Mouse (Mus musculus) midbrain, embryonic 13.5 days (tissue): ENCODE results near the gene Zfand2b. TPM values are rescaled to one million over a fixed set of nuclear protein-coding genes. Genes with fewer than 3 reads are reported as not detected.

ENCODE experiments used
- ATAC-seq: fragments of 200-750 bp; cut with Nextera tagmentation; 2 replicates; pipeline ENCODE4 v1.8.0; 2017; ENCODE audit warnings: mild to moderate bottlenecking, moderate TSS enrichment, moderate library complexity
- H3K27ac ChIP-seq: fragments of 300-500 bp; sonication (generic); 2 replicates; pipeline ENCODE4 v1.5.1; 2015; ENCODE audit warnings: inconsistent platforms, mild to moderate bottlenecking, moderate library complexity
- H3K27me3 ChIP-seq: fragments of 300-500 bp; sonication (generic); 2 replicates; pipeline ENCODE4 v1.6.1; 2015; ENCODE audit warnings: mild to moderate bottlenecking, inconsistent platforms
- H3K36me3 ChIP-seq: fragments of 300-500 bp; sonication (generic); 2 replicates; pipeline ENCODE4 v1.6.1; 2015; ENCODE audit warnings: mild to moderate bottlenecking, inconsistent platforms
- H3K4me1 ChIP-seq: fragments of 300-500 bp; sonication (generic); replicated peaks from 2 replicates; pipeline ENCODE4 v1.6.1; 2015; ENCODE audit warnings: inconsistent platforms
- H3K4me2 ChIP-seq: fragments of 300-500 bp; sonication (generic); replicated peaks from 2 replicates; pipeline ENCODE4 v1.6.1; 2015; ENCODE audit warnings: moderate library complexity, mild to moderate bottlenecking, inconsistent platforms
- H3K4me3 ChIP-seq: fragments of 300-500 bp; sonication (generic); replicated peaks from 2 replicates; pipeline ENCODE4 v1.5.1; 2015; ENCODE audit warnings: mild to moderate bottlenecking, inconsistent platforms
- H3K9ac ChIP-seq: fragments of 300-500 bp; sonication (generic); replicated peaks from 2 replicates; pipeline ENCODE4 v1.6.1; 2015; ENCODE audit warnings: mild to moderate bottlenecking, inconsistent platforms
- H3K9me3 ChIP-seq: fragments of 300-500 bp; sonication (generic); 2 replicates; pipeline ENCODE4 v1.6.1; 2016; ENCODE audit warnings: mild to moderate bottlenecking, inconsistent platforms
- WGBS: fragments of 180-500 bp; shearing (Covaris S2); methylation state at CpG from one replicate; pipeline ENCODE4 v1.1.7; 2015; 5-methylcytosine and 5-hydroxymethylcytosine counted together
- polyA plus RNA-seq: library from polyadenylated mRNA; unstranded; fragments of >200 nt; fragmentation: Nextera tagmentation; extraction: Ambion mirVana; gene quantifications from 2 replicates; pipeline ENCODE4 v1.2.1, GENCODE M21; 2015

The Zfand2b gene
- 37.8 and 39.2 TPM in 2 replicates for polyA plus RNA-seq

DNA sequence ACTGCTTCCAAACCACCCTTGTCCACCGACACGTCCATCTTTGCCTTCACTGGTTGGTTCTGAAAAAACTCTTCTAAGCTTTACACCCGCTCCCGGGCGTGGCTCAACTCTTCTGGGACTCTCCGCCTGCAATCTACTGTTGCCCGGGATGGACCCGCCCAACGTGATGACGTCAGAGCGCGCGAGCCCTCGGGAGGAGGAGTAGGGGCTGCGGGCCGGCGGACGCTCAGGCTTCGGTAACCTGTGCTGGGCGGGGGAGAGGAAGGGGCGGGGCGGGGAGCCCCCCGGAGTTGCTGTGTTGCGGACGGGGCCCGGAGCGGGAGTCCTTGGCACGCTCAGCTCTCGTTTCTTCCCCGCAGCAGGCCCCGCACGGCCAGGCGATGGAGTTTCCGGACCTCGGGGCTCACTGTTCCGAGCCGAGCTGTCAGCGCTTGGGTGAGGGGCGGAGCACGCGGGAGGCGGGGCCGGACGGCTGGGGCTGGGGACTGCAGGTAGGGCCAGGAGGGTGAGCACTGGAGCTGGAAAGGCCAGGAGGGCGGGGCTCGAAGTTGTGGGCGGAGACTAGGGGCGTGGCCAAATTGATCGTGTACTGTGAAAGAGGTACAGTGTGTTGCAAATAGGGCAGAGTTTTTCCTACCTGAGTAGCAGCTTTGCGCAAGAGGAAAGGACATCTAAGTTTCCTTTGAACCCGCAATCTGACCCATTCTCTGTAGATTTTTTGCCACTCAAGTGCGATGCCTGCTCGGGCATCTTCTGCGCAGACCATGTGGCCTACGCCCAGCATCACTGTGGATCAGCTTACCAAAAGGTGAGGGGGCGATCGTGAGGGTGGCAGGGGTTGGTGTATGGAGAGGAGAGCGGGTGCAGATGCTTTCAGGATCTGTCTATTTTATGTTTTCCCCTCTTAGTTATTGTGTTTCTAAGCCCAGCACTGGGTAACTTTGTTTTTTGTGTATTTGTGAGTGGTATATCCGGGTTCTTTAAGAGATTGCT, at the start of gene Zfand2b:
Zfand2b (plus strand) TSS at position 175 of the 993 bp plus-strand sequence.
- Histone ChIP-seq H3K36me3 (peaks cover 37% of the 10 kb centered on the region), H3K4me1 (peaks cover 14% of the 10 kb centered on the region), H3K27me3 (no peaks in the 10 kb centered on the region), H3K9me3 (no peaks in the 10 kb centered on the region), H3K9ac (peak within 1 kb of the TSS; percentile 70), H3K27ac (peak within 1 kb of the TSS; percentile 86), H3K4me3 (peak within 1 kb of the TSS; percentile 74), H3K4me2 (peak within 1 kb of the TSS; percentile 65)
- ATAC-seq: peak; percentile 98
- 2% methylated on average over 52 of the region's 59 CpGs for WGBS

DNA sequence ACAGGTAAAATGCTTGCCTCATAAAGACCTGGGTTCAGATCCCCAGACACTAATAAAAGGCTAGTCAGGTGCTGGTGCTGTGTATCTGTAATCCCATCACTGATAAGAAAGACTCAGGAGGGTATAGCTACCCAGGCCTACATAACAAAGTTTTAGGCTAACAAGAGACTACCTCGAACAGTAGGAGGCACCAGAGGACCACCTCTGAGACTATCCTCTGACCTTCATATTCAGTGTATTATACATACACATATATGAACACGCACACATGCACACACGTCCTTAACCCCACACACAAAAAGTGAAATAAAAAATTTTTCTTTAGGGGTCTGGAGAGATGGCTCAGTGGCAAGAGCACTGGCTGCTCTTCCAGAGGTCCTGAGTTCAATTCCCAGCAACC, 46.2 kb upstream of the Zfand2b start:
- H3K4me3 ChIP-seq: no peak overlapping the region
- H3K27me3 ChIP-seq: no peaks in the 10 kb centered on the region
- no peak for ATAC-seq
- H3K9me3 ChIP-seq: no peaks in the 10 kb centered on the region
- no peak overlapping the region for H3K27ac ChIP-seq
- 90% methylated on average over 3 of the region's 3 CpGs for WGBS
- H3K4me2 ChIP-seq: no peak overlapping the region
- no peak overlapping the region for H3K9ac ChIP-seq
- no peaks in the 10 kb centered on the region for H3K36me3 ChIP-seq
- peaks cover 8% of the 10 kb centered on the region for H3K4me1 ChIP-seq

DNA sequence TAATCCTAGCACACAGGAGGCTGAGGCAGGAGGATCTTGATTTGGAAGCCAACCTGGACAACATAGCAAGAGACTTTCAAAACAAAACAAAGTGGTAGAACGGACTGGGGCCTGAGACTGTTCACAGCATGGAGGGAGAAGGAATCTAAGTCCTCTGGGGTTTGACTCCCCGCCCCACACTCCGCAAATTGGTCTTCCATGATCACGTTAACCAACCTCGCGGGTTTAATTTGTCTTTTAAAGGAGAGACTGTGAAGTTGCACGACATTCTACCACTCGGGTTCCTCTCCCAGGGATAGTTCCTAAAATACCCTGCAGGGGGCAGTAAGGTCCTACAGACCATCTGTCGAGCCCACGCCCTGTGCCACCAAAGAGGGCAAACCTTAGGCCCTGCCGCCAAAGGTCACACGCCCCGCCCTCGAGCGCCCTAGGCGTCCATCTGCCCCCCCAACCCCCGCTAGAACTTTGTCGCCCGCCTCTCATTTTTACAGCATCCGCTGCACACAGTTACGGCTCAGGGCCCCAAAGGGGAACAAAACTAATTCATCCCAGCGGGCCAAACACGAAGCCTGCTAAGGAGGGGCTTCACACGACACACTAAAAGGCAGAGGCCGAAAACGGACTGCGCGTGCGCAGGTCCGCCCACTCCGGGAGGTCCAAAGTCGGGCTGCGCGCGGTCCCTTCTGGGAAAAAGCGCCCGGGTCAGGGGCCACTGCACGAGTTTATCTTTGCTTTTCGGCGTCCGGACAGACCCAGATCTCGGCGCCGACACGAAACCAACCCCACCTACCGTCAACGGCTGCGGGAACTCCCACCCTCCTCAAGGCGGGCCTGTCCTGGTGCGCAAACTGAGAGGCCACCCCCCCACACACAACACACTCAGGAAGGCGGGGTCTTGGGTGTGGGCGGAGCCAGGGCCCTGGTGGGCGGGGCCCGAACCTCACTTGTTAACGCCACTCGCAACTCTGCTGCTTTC, 43.8 kb upstream of the Zfand2b start, which contains the start of gene Nhej1:
Nhej1 (minus strand) TSS at position 855 of the 976 bp plus-strand sequence.
- WGBS: 2% methylated on average over 56 of the region's 56 CpGs
- H3K9me3 ChIP-seq: no peaks in the 10 kb centered on the region
- peak; percentile 95 for ATAC-seq
- peak within 1 kb of the TSS; percentile 55 for H3K4me3 ChIP-seq
- H3K4me2 ChIP-seq: peak within 1 kb of the TSS; percentile 59
- H3K27me3 ChIP-seq: no peaks in the 10 kb centered on the region
- peaks cover 8% of the 10 kb centered on the region for H3K4me1 ChIP-seq
- H3K9ac ChIP-seq: peak within 1 kb of the TSS; percentile 62
- H3K27ac ChIP-seq: peak within 1 kb of the TSS; percentile 90
- no peaks in the 10 kb centered on the region for H3K36me3 ChIP-seq

DNA sequence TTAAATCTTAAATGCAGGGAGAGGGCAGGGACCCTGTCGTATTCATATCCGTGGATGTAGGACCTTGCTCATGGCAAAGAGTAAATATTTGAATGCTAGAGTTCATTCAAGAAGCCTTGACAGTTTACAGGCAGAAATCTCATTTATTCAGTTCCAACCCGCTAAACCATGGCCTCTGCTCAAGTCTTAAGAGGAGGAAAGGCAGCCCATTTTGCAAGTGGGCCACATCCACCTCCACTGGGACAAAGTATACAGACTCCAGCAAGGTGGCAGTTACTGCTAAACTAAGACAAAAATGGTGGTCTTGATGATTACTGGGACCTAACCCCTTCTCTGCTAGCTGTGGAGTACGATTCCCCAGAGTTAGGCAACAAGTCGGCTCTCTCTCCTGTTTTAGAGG, 43.0 kb upstream of the Zfand2b start:
- peak overlapping the region; percentile 59 for H3K4me2 ChIP-seq
- no peaks in the 10 kb centered on the region for H3K36me3 ChIP-seq
- 35% methylated on average over 5 of the region's 5 CpGs for WGBS
- peak overlapping the region; percentile 55 for H3K4me3 ChIP-seq
- H3K4me1 ChIP-seq: peaks cover 8% of the 10 kb centered on the region
- no peaks in the 10 kb centered on the region for H3K27me3 ChIP-seq
- H3K9me3 ChIP-seq: no peaks in the 10 kb centered on the region
- no peak overlapping the region for H3K9ac ChIP-seq
- no peak for ATAC-seq
- no peak overlapping the region for H3K27ac ChIP-seq

DNA sequence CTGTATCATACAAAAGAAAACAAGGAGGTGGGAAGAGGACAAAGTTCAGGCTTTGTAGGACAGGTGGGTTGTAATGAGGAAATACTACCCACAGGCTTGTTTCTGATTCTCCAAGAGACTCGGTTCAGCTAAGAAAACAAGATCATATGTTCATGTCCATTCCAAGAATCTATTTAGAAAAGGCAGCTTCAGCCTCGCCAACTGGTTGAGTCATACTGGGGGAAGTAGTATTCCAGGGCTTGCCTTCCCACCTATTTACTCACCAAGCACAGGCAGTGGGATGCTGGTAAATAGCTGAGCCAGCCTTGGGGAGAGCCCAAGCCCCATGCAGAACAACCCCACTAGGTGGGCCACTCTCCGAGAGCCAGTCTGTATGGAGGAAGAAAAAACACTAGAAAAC, 39.8 kb upstream of the Zfand2b start:
- Histone ChIP-seq H3K9me3 (no peaks in the 10 kb centered on the region), H3K27me3 (no peaks in the 10 kb centered on the region), H3K36me3 (no peaks in the 10 kb centered on the region), H3K4me2 (no peak overlapping the region), H3K4me1 (peaks cover 8% of the 10 kb centered on the region), H3K4me3 (no peak overlapping the region), H3K27ac (no peak overlapping the region), H3K9ac (no peak overlapping the region)
- WGBS: 86% methylated on average over 3 of the region's 3 CpGs
- ATAC-seq: no peak

DNA sequence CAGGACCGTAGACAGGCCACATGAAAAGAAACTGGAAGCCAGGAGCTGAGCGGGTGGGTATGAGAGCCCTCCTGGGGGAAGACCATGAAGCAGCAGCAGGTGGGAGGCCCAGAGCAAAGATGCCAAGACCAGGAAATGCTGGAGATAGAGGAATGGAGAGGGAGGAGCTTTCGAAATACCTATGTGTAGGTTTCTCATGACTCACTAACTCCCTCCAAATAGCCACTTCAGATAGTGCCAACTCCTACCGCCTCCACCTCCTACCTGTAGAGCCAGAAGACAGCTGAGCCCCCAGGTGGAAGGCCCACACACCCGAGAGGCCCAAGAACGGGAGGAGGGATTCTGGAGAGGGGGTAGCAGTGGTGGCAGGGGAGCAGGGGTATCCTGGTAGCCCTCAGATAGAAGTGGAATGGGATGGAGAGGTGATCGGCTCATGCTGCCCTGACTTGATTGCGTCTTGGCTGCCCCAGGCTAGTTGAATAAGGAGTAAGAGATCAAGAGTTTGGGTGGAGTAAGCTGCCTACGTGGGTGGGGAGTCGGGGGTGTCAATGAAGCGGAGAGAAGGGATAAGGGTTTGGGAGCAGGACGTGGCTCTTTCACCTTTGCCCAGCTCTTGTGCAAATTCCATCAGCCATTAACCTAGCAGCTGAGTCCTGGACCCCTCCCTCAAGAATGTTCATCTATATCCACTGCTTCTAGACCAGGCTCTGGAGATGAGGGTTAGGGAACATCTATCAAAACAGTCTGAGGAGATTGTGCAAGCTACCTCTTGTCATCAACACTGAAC, 34.8 kb upstream of the Zfand2b start, which contains the start of gene Slc23a3:
Slc23a3 (minus strand) TSS at position 470 of the 787 bp plus-strand sequence.
- H3K9me3 ChIP-seq: no peaks in the 10 kb centered on the region
- WGBS: 68% methylated on average over 12 of the region's 12 CpGs
- H3K27ac ChIP-seq: no peak within 1 kb of the TSS
- H3K4me1 ChIP-seq: no peaks in the 10 kb centered on the region
- H3K9ac ChIP-seq: no peak within 1 kb of the TSS
- no peak within 1 kb of the TSS for H3K4me2 ChIP-seq
- no peaks in the 10 kb centered on the region for H3K27me3 ChIP-seq
- no peak for ATAC-seq
- no peak within 1 kb of the TSS for H3K4me3 ChIP-seq
- peaks cover 36% of the 10 kb centered on the region for H3K36me3 ChIP-seq

DNA sequence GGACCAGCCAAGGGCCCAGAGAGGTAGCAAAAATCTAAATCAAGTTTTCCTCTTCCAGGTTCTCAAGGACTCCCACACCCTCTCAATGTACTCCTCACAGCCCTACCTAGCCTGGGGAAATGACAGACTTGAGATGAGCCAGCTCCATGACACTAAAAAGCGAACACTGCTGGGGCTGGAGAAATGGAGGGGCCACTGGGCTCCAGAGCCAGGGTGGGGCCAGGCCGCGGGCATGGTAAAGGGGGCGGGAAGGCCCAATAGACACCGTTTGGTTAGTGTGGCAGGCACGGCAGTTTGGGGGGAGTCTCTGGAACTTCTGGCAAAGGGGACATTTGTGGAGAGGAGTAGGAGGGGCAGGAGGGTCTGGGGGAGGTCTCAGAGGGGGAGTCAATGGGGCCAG, 32.2 kb upstream of the Zfand2b start:
- no peak for ATAC-seq
- Histone ChIP-seq H3K9ac (no peak overlapping the region), H3K9me3 (no peaks in the 10 kb centered on the region), H3K4me1 (peaks cover 24% of the 10 kb centered on the region), H3K4me2 (no peak overlapping the region), H3K36me3 (peaks cover 47% of the 10 kb centered on the region), H3K27ac (no peak overlapping the region), H3K4me3 (no peak overlapping the region), H3K27me3 (no peaks in the 10 kb centered on the region)
- 91% methylated on average over 6 of the region's 6 CpGs for WGBS

DNA sequence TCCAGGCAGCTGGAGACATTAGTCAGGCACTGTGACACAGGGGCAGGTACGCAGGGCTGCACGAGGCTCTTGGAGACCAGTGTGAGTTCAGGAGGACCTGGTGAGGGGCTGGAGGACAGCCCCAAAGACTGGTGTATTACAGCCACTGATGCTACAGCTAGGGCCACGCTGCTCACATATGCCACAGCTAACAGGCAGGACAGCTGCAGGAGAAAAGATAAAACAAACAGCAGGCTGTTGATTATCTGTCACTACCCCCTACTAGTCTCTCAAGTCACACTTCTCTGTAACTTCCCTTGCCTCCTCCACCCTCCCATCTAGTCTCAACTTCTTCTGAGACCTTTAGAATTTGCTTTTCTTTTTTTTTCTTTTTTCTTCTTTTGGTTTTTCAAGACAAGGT, 31.7 kb upstream of the Zfand2b start:
- Histone ChIP-seq H3K27ac (no peak overlapping the region), H3K4me2 (no peak overlapping the region), H3K9me3 (no peaks in the 10 kb centered on the region), H3K36me3 (peaks cover 47% of the 10 kb centered on the region), H3K4me3 (no peak overlapping the region), H3K9ac (no peak overlapping the region), H3K27me3 (no peaks in the 10 kb centered on the region), H3K4me1 (peaks cover 26% of the 10 kb centered on the region)
- ATAC-seq: no peak
- 77% methylated on average over 3 of the region's 3 CpGs for WGBS

DNA sequence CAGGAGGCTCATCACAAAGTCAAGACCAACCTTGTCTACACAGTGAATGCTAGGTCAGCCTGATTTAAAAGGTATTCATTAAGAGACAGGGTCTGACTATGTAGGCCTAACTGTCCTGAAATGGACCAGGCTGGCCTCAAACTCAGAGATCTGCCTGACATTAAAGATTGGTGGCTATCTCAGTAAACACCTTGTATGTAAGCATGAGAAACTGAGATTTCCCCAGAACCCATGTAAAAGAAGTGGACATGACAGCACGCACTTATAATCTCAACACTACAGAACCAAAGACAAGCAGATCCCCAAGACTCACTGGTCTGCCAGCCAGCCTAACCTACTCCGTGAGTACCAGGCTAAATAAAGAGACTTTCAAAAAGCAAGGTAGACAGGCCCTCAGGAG, 30.0 kb upstream of the Zfand2b start:
- WGBS: 88% methylated on average over 2 of the region's 2 CpGs
- ATAC-seq: no peak
- no peak overlapping the region for H3K9ac ChIP-seq
- peaks cover 33% of the 10 kb centered on the region for H3K4me1 ChIP-seq
- no peak overlapping the region for H3K4me2 ChIP-seq
- H3K4me3 ChIP-seq: no peak overlapping the region
- peaks cover 47% of the 10 kb centered on the region for H3K36me3 ChIP-seq
- no peak overlapping the region for H3K27ac ChIP-seq
- no peaks in the 10 kb centered on the region for H3K27me3 ChIP-seq
- H3K9me3 ChIP-seq: no peaks in the 10 kb centered on the region

DNA sequence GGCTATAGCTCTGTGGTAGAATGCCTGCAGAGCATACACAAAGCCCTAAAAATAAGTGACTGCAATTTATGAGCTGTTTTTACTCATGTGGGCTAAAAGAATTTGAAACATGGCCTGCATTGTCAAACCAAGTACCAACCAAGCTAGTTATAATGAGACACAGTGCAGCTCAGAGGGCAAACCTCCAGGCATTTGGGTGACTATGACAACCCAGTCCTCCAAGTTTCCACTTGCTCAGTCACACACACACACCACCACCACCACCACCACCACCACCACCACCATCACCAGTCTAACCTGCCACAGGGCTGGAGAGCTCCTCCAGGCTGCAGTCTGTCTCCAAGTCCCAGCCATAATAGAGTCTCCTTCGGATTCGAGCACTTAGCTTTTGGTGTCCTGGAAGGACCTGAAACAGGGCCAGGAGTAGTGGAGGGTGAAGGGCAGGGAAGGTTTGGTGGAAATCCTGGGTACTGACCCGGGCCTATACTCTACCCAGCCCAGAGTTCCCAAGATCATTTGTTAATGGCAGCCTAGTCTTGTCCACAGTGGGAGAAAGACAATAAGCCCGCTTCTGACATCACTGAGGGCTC, 27.8 kb upstream of the Zfand2b start:
- peak overlapping the region; percentile 95 for H3K9ac ChIP-seq
- H3K36me3 ChIP-seq: peaks cover 56% of the 10 kb centered on the region
- peak overlapping the region; percentile 98 for H3K27ac ChIP-seq
- peak overlapping the region; percentile 94 for H3K4me2 ChIP-seq
- 0 out of 2 replicates have a peak, but pooled peaks have one; percentile 2 for ATAC-seq
- no peaks in the 10 kb centered on the region for H3K9me3 ChIP-seq
- H3K27me3 ChIP-seq: no peaks in the 10 kb centered on the region
- H3K4me3 ChIP-seq: peak overlapping the region; percentile 83
- peaks cover 49% of the 10 kb centered on the region for H3K4me1 ChIP-seq
- 62% methylated on average over 4 of the region's 4 CpGs for WGBS
